Mouse (Mus musculus) lung, embryonic 16.5 days (tissue): Measurements from ENCODE around the gene Rmi2. TPM values are rescaled to one million over a fixed set of nuclear protein-coding genes. Genes with fewer than 3 reads are reported as not detected.

ENCODE experiments used
- ATAC-seq: fragments of 200-750 bp; cut with Nextera tagmentation; 2 replicates; pipeline ENCODE4 v1.8.0; 2017; ENCODE audit warnings: low read depth, mild to moderate bottlenecking, moderate library complexity
- H3K27ac ChIP-seq: fragments of 300-500 bp; sonication (generic); 2 replicates; pipeline ENCODE4 v1.5.1; 2014; ENCODE audit warnings: mild to moderate bottlenecking, control low read depth, low read length
- H3K27me3 ChIP-seq: fragments of 300-500 bp; sonication (generic); 2 replicates; pipeline ENCODE4 v1.6.1; 2014; ENCODE audit warnings: low read depth, low read length, mixed read lengths; ENCODE audit not compliant: control insufficient read depth, insufficient read depth
- H3K36me3 ChIP-seq: fragments of 300-500 bp; sonication (generic); 2 replicates; pipeline ENCODE4 v1.6.1; 2014; ENCODE audit warnings: low read length; ENCODE audit not compliant: control insufficient read depth, insufficient read depth
- H3K4me1 ChIP-seq: fragments of 300-500 bp; sonication (generic); replicated peaks from 2 replicates; pipeline ENCODE4 v1.6.1; 2014; ENCODE audit warnings: low read length, mixed read lengths; ENCODE audit not compliant: control insufficient read depth, insufficient read depth
- H3K4me2 ChIP-seq: fragments of 300-500 bp; sonication (generic); 2 replicates; pipeline ENCODE4 v1.6.1; 2014; ENCODE audit warnings: low read depth, low read length, control low read depth
- H3K4me3 ChIP-seq: fragments of 300-500 bp; sonication (generic); 2 replicates; pipeline ENCODE4 v1.5.1; 2014; ENCODE audit warnings: mild to moderate bottlenecking, low read length, control low read depth
- H3K9ac ChIP-seq: fragments of 300-500 bp; sonication (generic); 2 replicates; pipeline ENCODE4 v1.6.1; 2014; ENCODE audit warnings: low read length, control low read depth
- H3K9me3 ChIP-seq: fragments of 300-500 bp; sonication (generic); 2 replicates; pipeline ENCODE4 v1.6.1; 2016; ENCODE audit warnings: low read length; ENCODE audit not compliant: control insufficient read depth
- WGBS: fragments of 180-500 bp; shearing (Covaris S2); extraction: QIAGEN DNeasy Blood & Tissue Kit; methylation state at CpG from one replicate; pipeline ENCODE4 v1.1.7; 2014; 5-methylcytosine and 5-hydroxymethylcytosine counted together
- polyA plus RNA-seq: library from polyadenylated mRNA; unstranded; fragments of >200 nt; fragmentation: Nextera tagmentation; extraction: Ambion mirVana; gene quantifications from 2 replicates; pipeline ENCODE4 v1.2.1, GENCODE M21; 2015

Rmi2 gene
- polyA plus RNA-seq: 3.1 and 3.4 TPM in 2 replicates

- no peaks in the 10 kb centered on the region for H3K36me3 ChIP-seq
- under 1% methylated on average over 52 of the region's 69 CpGs for WGBS
- peak within 1 kb of the TSS; percentile 79 for H3K9ac ChIP-seq
- H3K4me1 ChIP-seq: peaks cover 23% of the 10 kb centered on the region
- H3K27ac ChIP-seq: peak within 1 kb of the TSS; percentile 90
- peak; percentile 92 for ATAC-seq
- no peaks in the 10 kb centered on the region for H3K27me3 ChIP-seq
- H3K4me3 ChIP-seq: peak within 1 kb of the TSS; percentile 88
- H3K4me2 ChIP-seq: peak within 1 kb of the TSS; percentile 90
- no peaks in the 10 kb centered on the region for H3K9me3 ChIP-seq
These were observed at the start of gene Rmi2 for GRCm38 (mm10) chr16:10834911-10835587. TSS of gene Rmi2 (plus strand) at chr16:10835059.

- H3K9me3 ChIP-seq: no peaks in the 10 kb centered on the region
- peak within 1 kb of the TSS; percentile 66 for H3K9ac ChIP-seq
- H3K27ac ChIP-seq: peak within 1 kb of the TSS; percentile 98
- peak within 1 kb of the TSS; percentile 72 for H3K4me2 ChIP-seq
- peak; percentile 90 for ATAC-seq
- no peaks in the 10 kb centered on the region for H3K36me3 ChIP-seq
- no peaks in the 10 kb centered on the region for H3K27me3 ChIP-seq
- H3K4me1 ChIP-seq: peaks cover 37% of the 10 kb centered on the region
- under 1% methylated on average over 56 of the region's 59 CpGs for WGBS
- H3K4me3 ChIP-seq: peak within 1 kb of the TSS; percentile 72
These were observed 49.3 kb upstream of the Rmi2 start, which contains the start of gene Socs1 for GRCm38 (mm10) chr16:10785371-10786231. TSS of gene Socs1 (minus strand) at chr16:10785536.

GRCm38 (mm10) chr16:10786288-10786687 is 48.6 kb upstream of the Rmi2 start:
- WGBS: 1% methylated on average over 9 of the region's 9 CpGs
- peak; percentile 32 for ATAC-seq

GRCm38 (mm10) chr16:10786782-10787547 is 47.9 kb upstream of the Rmi2 start:
- no peaks in the 10 kb centered on the region for H3K27me3 ChIP-seq
- no peak for ATAC-seq
- no peaks in the 10 kb centered on the region for H3K36me3 ChIP-seq
- H3K4me2 ChIP-seq: no peak overlapping the region
- WGBS: 58% methylated on average over 4 of the region's 4 CpGs
- H3K27ac ChIP-seq: peak overlapping the region; percentile 98; the same call in 1 of the 2 replicates
- H3K9ac ChIP-seq: no peak overlapping the region
- peaks cover 29% of the 10 kb centered on the region for H3K4me1 ChIP-seq
- no peak overlapping the region for H3K4me3 ChIP-seq
- no peaks in the 10 kb centered on the region for H3K9me3 ChIP-seq

More at GRCm38 (mm10) chr16:10786288-10786687, 48.6 kb upstream of the Rmi2 start:
- no peaks in the 10 kb centered on the region for H3K9me3 ChIP-seq
- H3K4me3 ChIP-seq: peak overlapping the region; percentile 72
- peak overlapping the region; percentile 98 for H3K27ac ChIP-seq
- H3K4me1 ChIP-seq: peaks cover 35% of the 10 kb centered on the region
- no peaks in the 10 kb centered on the region for H3K27me3 ChIP-seq
- H3K9ac ChIP-seq: peak overlapping the region; percentile 66
- no peaks in the 10 kb centered on the region for H3K36me3 ChIP-seq
- H3K4me2 ChIP-seq: peak overlapping the region; percentile 72

GRCm38 (mm10) chr16:10787548-10788058 is 47.3 kb upstream of the Rmi2 start:
- no peak for ATAC-seq
- H3K27ac ChIP-seq: no peak overlapping the region
- H3K9ac ChIP-seq: no peak overlapping the region
- H3K4me3 ChIP-seq: no peak overlapping the region
- H3K4me1 ChIP-seq: peaks cover 24% of the 10 kb centered on the region
- no peak overlapping the region for H3K4me2 ChIP-seq
- WGBS: 64% methylated on average over 7 of the region's 7 CpGs
- H3K27me3 ChIP-seq: no peaks in the 10 kb centered on the region; the same call in 1 of the 2 replicates
- H3K36me3 ChIP-seq: no peaks in the 10 kb centered on the region
- H3K9me3 ChIP-seq: no peaks in the 10 kb centered on the region

- H3K27ac ChIP-seq: no peak within 1 kb of the TSS
- no peak within 1 kb of the TSS for H3K4me3 ChIP-seq
- WGBS: 42% methylated on average over 16 of the region's 16 CpGs
- no peak within 1 kb of the TSS for H3K9ac ChIP-seq
- H3K9me3 ChIP-seq: no peaks in the 10 kb centered on the region
- H3K4me1 ChIP-seq: peaks cover 17% of the 10 kb centered on the region
- no peaks in the 10 kb centered on the region for H3K36me3 ChIP-seq
- no peak for ATAC-seq
- no peaks in the 10 kb centered on the region; the same call in 1 of the 2 replicates for H3K27me3 ChIP-seq
- no peak within 1 kb of the TSS for H3K4me2 ChIP-seq
These were observed 46.6 kb upstream of the Rmi2 start, which contains the start of gene Tnp2 for GRCm38 (mm10) chr16:10788271-10788670. TSS of gene Tnp2 (minus strand) at chr16:10788660.

- Histone ChIP-seq H3K4me2 (no peak overlapping the region), H3K36me3 (no peaks in the 10 kb centered on the region), H3K27me3 (no peaks in the 10 kb centered on the region; the same call in 1 of the 2 replicates), H3K9me3 (no peaks in the 10 kb centered on the region), H3K4me3 (no peak overlapping the region), H3K4me1 (peaks cover 12% of the 10 kb centered on the region), H3K9ac (no peak overlapping the region), H3K27ac (no peak overlapping the region)
- 76% methylated on average over 4 of the region's 4 CpGs for WGBS
- no peak for ATAC-seq
These were observed 46.0 kb upstream of the Rmi2 start for GRCm38 (mm10) chr16:10788866-10789265.

- no peak within 1 kb of the TSS for H3K27ac ChIP-seq
These were observed 44.2 kb upstream of the Rmi2 start, which contains the start of gene Prm3 for GRCm38 (mm10) chr16:10790702-10791101. TSS of gene Prm3 (minus strand) at chr16:10790914.

More at GRCm38 (mm10) chr16:10790702-10791101, 44.2 kb upstream of the Rmi2 start, which contains the start of gene Prm3:
- H3K36me3 ChIP-seq: no peaks in the 10 kb centered on the region
- H3K4me3 ChIP-seq: no peak within 1 kb of the TSS
- no peak within 1 kb of the TSS for H3K9ac ChIP-seq
- 61% methylated on average over 9 of the region's 9 CpGs for WGBS
- ATAC-seq: no peak
- H3K9me3 ChIP-seq: no peaks in the 10 kb centered on the region
- H3K4me2 ChIP-seq: no peak within 1 kb of the TSS
- no peaks in the 10 kb centered on the region; the same call in none of the 2 replicates for H3K27me3 ChIP-seq
- H3K4me1 ChIP-seq: peaks cover 10% of the 10 kb centered on the region
